Mouse (Mus musculus): ENCODE measurements around the gene Sebox.

GRCm38 (mm10) chr11:78497544-78498522 is 5.4 kb upstream of the Sebox start, which contains the start of gene Sarm1:
- TF ChIP-seq POLR2A (IDR thresholded peaks at IDR 0.05; ENCODE audit: borderline replicate concordance, low read depth, low read length) (no peak), CTCF (IDR thresholded peaks at IDR 0.05; ENCODE audit: low read depth, low read length) (no peak)

All from bone marrow macrophage, adult 2 months (primary cell).